Mouse (Mus musculus) heart, embryonic 15.5 days (tissue): ENCODE measurements around the gene Abca9. TPM values are rescaled to one million over a fixed set of nuclear protein-coding genes. Genes with fewer than 3 reads are reported as not detected.

Experiments
- ATAC-seq: fragments of 200-750 bp; cut with Nextera tagmentation; replicated peaks from 2 replicates; pipeline ENCODE4 v1.8.0; 2017; ENCODE audit warnings: low read depth, moderate TSS enrichment; ENCODE audit not compliant: insufficient number of reproducible peaks, insufficient read depth, low FRiP score
- H3K27ac ChIP-seq: fragments of 300-500 bp; sonication (generic); 2 replicates; pipeline ENCODE4 v1.5.1; 2015; ENCODE audit warnings: mild to moderate bottlenecking, inconsistent platforms
- H3K27me3 ChIP-seq: fragments of 300-500 bp; sonication (generic); 2 replicates; pipeline ENCODE4 v1.6.1; 2015; ENCODE audit warnings: inconsistent platforms
- H3K36me3 ChIP-seq: fragments of 300-500 bp; sonication (generic); 2 replicates; pipeline ENCODE4 v1.6.1; 2015; ENCODE audit warnings: mild to moderate bottlenecking, inconsistent platforms
- H3K4me1 ChIP-seq: fragments of 300-500 bp; sonication (generic); replicated peaks from 2 replicates; pipeline ENCODE4 v1.6.1; 2015; ENCODE audit warnings: inconsistent platforms
- H3K4me2 ChIP-seq: fragments of 300-500 bp; sonication (generic); 2 replicates; pipeline ENCODE4 v1.6.1; 2015; ENCODE audit warnings: inconsistent platforms, mild to moderate bottlenecking, moderate library complexity
- H3K4me3 ChIP-seq: fragments of 300-500 bp; sonication (generic); 2 replicates; pipeline ENCODE4 v1.5.1; 2015; ENCODE audit warnings: mild to moderate bottlenecking, inconsistent platforms
- H3K9ac ChIP-seq: fragments of 300-500 bp; sonication (generic); 2 replicates; pipeline ENCODE4 v1.6.1; 2015; ENCODE audit warnings: mild to moderate bottlenecking, inconsistent platforms
- H3K9me3 ChIP-seq: fragments of 300-500 bp; sonication (generic); replicated peaks from 2 replicates; pipeline ENCODE4 v1.6.1; 2016; ENCODE audit warnings: inconsistent platforms
- WGBS: fragments of 180-500 bp; shearing (Covaris S2); methylation state at CpG from one replicate; pipeline ENCODE4 v1.1.7; 2015; ENCODE audit warnings: mixed read lengths; 5-methylcytosine and 5-hydroxymethylcytosine counted together
- polyA plus RNA-seq: library from polyadenylated mRNA; unstranded; fragments of >200 nt; fragmentation: Nextera tagmentation; extraction: Ambion mirVana; gene quantifications from 2 replicates; pipeline ENCODE4 v1.2.1, GENCODE M21; 2015

Gene Abca9
- 3.8 TPM in 2 replicates for polyA plus RNA-seq

DNA sequence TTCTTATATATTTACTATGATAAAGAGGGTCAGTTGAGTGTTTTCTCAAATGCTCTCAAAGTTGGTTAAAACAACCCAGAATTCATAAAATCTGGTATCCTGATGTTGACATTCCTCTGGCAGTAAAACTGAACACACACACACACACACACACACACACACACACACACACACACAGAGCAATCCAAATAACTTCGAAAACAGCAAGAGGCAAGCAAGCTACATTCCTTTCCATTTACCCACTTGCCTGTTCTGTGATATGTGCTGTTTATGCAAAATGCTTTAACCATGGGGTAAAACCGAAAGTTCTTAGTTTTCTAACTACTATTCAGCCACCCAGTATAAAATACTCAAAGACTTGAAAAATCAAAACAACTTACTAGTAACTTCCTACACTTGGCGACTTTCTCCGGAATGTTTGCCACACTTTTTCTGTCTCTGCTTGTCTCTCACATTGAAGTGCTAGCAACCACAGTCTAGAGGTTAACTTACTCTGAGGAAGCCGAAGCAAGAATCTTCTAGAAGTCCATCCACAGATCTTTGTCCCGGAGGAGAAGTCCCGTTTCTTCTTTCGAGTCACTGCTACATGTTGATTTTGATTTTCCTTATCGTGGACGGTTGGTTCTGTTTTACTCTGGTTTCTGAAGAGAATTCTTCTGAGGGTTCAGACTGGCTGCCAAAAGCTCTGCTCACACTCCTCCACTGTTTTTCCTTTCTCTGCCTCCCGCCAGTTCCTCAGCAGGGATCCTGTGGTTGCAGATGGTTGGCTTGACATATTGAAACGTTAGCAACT, at the start of gene Abca9:
TSS of gene Abca9 (minus strand) at position 738 of the 793 bp plus-strand sequence.
- 21% methylated on average over 12 of the region's 12 CpGs for WGBS
- H3K4me2 ChIP-seq = peak within 1 kb of the TSS; percentile 48
- ATAC-seq = no peak
- peak within 1 kb of the TSS; percentile 39 for H3K4me3 ChIP-seq
- H3K4me1 ChIP-seq = no peaks in the 10 kb centered on the region
- H3K9me3 ChIP-seq = no peaks in the 10 kb centered on the region
- peak within 1 kb of the TSS; percentile 36; the same call in 1 of the 2 replicates for H3K9ac ChIP-seq
- no peaks in the 10 kb centered on the region for H3K36me3 ChIP-seq
- no peaks in the 10 kb centered on the region for H3K27me3 ChIP-seq
- H3K27ac ChIP-seq = peak within 1 kb of the TSS; percentile 79

GRCm38 (mm10) chr11:110217118-110217517, 49.1 kb upstream of the Abca9 start:
- H3K27ac ChIP-seq = no peak overlapping the region
- no peaks in the 10 kb centered on the region for H3K27me3 ChIP-seq
- no peak overlapping the region for H3K4me2 ChIP-seq
- no peaks in the 10 kb centered on the region for H3K9me3 ChIP-seq
- H3K4me3 ChIP-seq = no peak overlapping the region
- ATAC-seq = no peak
- H3K9ac ChIP-seq = no peak overlapping the region
- no peaks in the 10 kb centered on the region for H3K4me1 ChIP-seq
- H3K36me3 ChIP-seq = no peaks in the 10 kb centered on the region

GRCm38 (mm10) chr11:110203930-110204329, 35.9 kb upstream of the Abca9 start:
- H3K9ac ChIP-seq = no peak overlapping the region
- H3K27me3 ChIP-seq = no peaks in the 10 kb centered on the region
- H3K4me3 ChIP-seq = no peak overlapping the region
- no peak for ATAC-seq
- no peaks in the 10 kb centered on the region for H3K9me3 ChIP-seq
- no peak overlapping the region for H3K27ac ChIP-seq
- no peaks in the 10 kb centered on the region for H3K4me1 ChIP-seq
- H3K4me2 ChIP-seq = no peak overlapping the region
- H3K36me3 ChIP-seq = no peaks in the 10 kb centered on the region
- WGBS = 76% methylated on average over 5 of the region's 5 CpGs

DNA sequence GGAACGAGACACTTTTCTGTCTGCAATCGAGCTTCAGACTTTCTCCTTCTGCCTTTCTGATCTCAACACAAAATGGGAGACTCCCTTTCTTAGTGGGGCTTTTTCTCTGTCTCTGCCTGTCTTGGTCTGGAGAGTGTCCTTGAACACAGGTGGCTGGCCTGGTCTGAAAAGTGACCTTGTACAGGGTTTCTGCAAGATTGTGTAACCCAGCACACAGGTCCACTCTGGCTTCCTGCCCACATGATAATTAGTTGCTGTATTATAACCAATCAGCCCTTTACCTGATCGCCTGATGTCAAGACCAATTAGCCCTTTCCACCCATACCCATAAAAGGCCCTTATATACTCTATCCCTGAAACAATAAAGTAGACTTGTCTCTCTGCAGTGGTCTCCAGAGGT, 30.9 kb upstream of the Abca9 start:
- 79% methylated on average over 3 of the region's 3 CpGs for WGBS
- H3K9me3 ChIP-seq = no peaks in the 10 kb centered on the region
- H3K9ac ChIP-seq = no peak overlapping the region
- no peak overlapping the region for H3K4me3 ChIP-seq
- no peaks in the 10 kb centered on the region for H3K27me3 ChIP-seq
- H3K4me1 ChIP-seq = no peaks in the 10 kb centered on the region
- H3K27ac ChIP-seq = no peak overlapping the region
- H3K4me2 ChIP-seq = no peak overlapping the region
- no peak for ATAC-seq
- no peaks in the 10 kb centered on the region for H3K36me3 ChIP-seq

DNA sequence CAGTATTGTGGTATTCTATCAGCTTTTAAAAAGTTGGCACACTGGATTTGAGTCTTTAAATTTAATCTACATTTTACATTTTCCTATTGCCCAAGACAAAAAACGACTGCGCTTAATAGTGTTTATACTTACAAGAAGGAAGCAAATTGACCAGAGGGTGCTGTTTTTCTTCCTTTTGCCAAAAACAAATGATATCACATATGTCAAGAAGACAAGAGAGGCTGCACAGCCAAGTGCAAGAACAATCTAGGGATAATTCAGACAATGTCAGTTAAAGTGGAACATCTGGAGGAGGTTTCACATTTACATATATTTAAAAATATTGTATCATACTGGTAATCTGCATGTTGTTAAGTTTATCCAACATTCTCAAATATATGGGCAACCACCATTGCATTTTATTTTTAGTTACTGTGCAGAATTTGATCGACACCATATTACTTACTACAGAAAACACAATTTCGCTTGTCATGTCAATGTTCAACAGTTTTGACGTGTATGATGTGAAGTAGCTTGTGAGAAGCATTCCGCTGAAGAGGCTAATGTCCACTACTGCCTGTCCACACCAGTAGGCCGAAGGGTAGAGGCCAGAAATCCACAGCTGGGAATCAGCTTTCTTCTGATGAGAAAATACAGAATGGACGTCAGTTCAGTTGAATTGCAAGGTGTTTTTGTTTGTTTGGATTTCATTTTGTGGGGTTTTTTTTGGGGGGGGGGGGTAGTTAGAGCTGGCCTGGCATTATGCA, 28.7 kb upstream of the Abca9 start:
- Histone ChIP-seq H3K9me3 (no peaks in the 10 kb centered on the region), H3K36me3 (no peaks in the 10 kb centered on the region), H3K4me3 (no peak overlapping the region), H3K4me1 (no peaks in the 10 kb centered on the region), H3K27me3 (no peaks in the 10 kb centered on the region), H3K27ac (no peak overlapping the region), H3K9ac (no peak overlapping the region), H3K4me2 (no peak overlapping the region)
- 77% methylated on average over 8 of the region's 8 CpGs for WGBS
- no peak for ATAC-seq

- Histone ChIP-seq H3K27me3 (no peaks in the 10 kb centered on the region), H3K4me3 (no peak overlapping the region), H3K9ac (no peak overlapping the region), H3K27ac (no peak overlapping the region), H3K36me3 (no peaks in the 10 kb centered on the region), H3K4me1 (no peaks in the 10 kb centered on the region), H3K9me3 (no peaks in the 10 kb centered on the region), H3K4me2 (no peak overlapping the region)
- 65% methylated on average over 4 of the region's 4 CpGs for WGBS
- ATAC-seq = no peak
Measured at GRCm38 (mm10) chr11:110195310-110195709, 27.3 kb upstream of the Abca9 start.

GRCm38 (mm10) chr11:110171212-110171611, 3.2 kb upstream of the Abca9 start:
- no peak overlapping the region for H3K27ac ChIP-seq
- no peaks in the 10 kb centered on the region for H3K4me1 ChIP-seq
- no peak for ATAC-seq
- 97% methylated on average over 3 of the region's 3 CpGs for WGBS
- no peaks in the 10 kb centered on the region for H3K27me3 ChIP-seq
- no peak overlapping the region for H3K4me3 ChIP-seq
- H3K9me3 ChIP-seq = no peaks in the 10 kb centered on the region
- no peaks in the 10 kb centered on the region for H3K36me3 ChIP-seq
- no peak overlapping the region for H3K4me2 ChIP-seq
- no peak overlapping the region for H3K9ac ChIP-seq

DNA sequence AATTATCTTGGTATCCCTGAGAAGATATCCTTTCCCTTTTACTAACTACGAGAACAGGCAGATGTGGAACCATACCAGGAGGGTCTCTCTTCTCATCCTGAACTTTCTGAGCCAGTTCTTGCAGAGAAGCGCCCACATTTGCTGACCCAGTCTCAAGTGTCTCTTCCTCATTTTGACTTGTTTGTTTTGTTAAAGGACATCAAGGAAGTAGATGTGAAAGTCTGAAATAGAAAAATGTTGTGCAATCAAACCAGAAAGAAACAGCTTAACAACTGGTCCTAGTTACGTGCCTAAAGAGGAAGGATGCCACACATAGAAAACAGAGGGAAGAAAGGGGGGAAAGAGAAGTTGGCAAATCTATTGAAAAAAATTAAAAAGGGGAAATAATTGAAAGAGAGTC, 2.2 kb downstream of the Abca9 start:
- no peak overlapping the region for H3K4me3 ChIP-seq
- no peaks in the 10 kb centered on the region for H3K27me3 ChIP-seq
- no peak for ATAC-seq
- no peaks in the 10 kb centered on the region for H3K9me3 ChIP-seq
- 52% methylated on average over 3 of the region's 3 CpGs for WGBS
- H3K27ac ChIP-seq = no peak overlapping the region
- no peak overlapping the region for H3K4me2 ChIP-seq
- H3K9ac ChIP-seq = no peak overlapping the region
- no peaks in the 10 kb centered on the region for H3K4me1 ChIP-seq
- H3K36me3 ChIP-seq = no peaks in the 10 kb centered on the region

DNA sequence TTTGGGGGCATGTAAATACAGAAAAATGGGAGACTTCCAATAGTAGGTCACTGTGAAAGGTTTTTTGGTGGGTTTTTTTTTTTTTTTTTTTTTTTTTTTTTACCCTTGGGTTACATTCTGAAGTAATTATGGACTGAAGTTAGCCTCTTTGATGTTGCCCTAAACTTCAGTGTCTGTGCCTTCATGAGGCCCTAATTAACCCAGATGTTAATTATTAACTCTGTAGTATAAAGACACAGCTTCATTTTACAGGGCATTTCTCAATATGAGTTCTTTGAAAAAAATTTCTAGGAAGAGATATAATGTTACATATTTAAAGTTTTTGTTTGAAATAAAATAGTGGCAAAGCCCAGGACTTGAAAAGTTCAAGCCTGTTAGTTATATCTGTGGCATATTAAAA, 2.6 kb downstream of the Abca9 start:
- Histone ChIP-seq H3K4me2 (no peak overlapping the region), H3K9ac (no peak overlapping the region), H3K9me3 (no peaks in the 10 kb centered on the region), H3K4me1 (no peaks in the 10 kb centered on the region), H3K27ac (no peak overlapping the region), H3K36me3 (no peaks in the 10 kb centered on the region), H3K4me3 (no peak overlapping the region), H3K27me3 (no peaks in the 10 kb centered on the region)
- ATAC-seq = no peak

DNA sequence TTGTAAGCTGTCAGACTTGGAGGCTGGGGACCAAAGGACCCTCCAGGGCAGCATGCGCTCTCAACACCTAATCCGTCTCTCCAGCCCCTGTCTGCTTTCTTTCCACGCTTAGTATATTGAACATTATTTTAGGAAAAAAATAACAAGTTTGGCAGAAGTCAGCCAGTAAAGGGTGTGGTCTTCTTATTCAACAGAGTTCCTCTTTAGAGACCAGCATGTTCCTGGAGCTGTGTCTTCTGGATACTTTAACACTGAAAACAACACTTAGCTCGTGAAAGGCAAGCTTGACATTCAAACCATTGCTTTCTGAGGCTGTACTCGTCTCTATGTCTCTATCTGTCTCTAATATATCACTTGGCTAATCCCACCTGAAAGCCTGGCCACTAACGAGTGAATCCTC, 10.9 kb downstream of the Abca9 start:
- 53% methylated on average over 6 of the region's 6 CpGs for WGBS
- no peaks in the 10 kb centered on the region for H3K36me3 ChIP-seq
- no peaks in the 10 kb centered on the region for H3K27me3 ChIP-seq
- H3K9me3 ChIP-seq = no peaks in the 10 kb centered on the region
- ATAC-seq = no peak
- H3K27ac ChIP-seq = no peak overlapping the region
- no peak overlapping the region for H3K4me3 ChIP-seq
- H3K4me1 ChIP-seq = no peaks in the 10 kb centered on the region
- no peak overlapping the region for H3K4me2 ChIP-seq
- no peak overlapping the region for H3K9ac ChIP-seq

GRCm38 (mm10) chr11:110155985-110156384, 12.0 kb downstream of the Abca9 start:
- H3K4me2 ChIP-seq = no peak overlapping the region
- ATAC-seq = no peak
- WGBS = 90% methylated on average over 11 of the region's 11 CpGs

GRCm38 (mm10) chr11:110147640-110148039, 20.4 kb downstream of the Abca9 start:
- WGBS = 88% methylated on average over 5 of the region's 5 CpGs
- H3K27ac ChIP-seq = no peak overlapping the region
- H3K9ac ChIP-seq = no peak overlapping the region

More at GRCm38 (mm10) chr11:110155985-110156384, 12.0 kb downstream of the Abca9 start:
- Histone ChIP-seq H3K36me3 (no peaks in the 10 kb centered on the region), H3K4me1 (no peaks in the 10 kb centered on the region), H3K4me3 (no peak overlapping the region), H3K27me3 (no peaks in the 10 kb centered on the region), H3K9me3 (no peaks in the 10 kb centered on the region), H3K9ac (no peak overlapping the region), H3K27ac (no peak overlapping the region)

More at GRCm38 (mm10) chr11:110147640-110148039, 20.4 kb downstream of the Abca9 start:
- no peak overlapping the region for H3K4me3 ChIP-seq
- H3K36me3 ChIP-seq = no peaks in the 10 kb centered on the region
- no peak overlapping the region for H3K4me2 ChIP-seq
- no peaks in the 10 kb centered on the region for H3K27me3 ChIP-seq
- H3K9me3 ChIP-seq = no peaks in the 10 kb centered on the region
- no peaks in the 10 kb centered on the region for H3K4me1 ChIP-seq
- no peak for ATAC-seq
